Mouse (Mus musculus): ENCODE measurements around the gene Itsn1. TPM values are rescaled to one million over a fixed set of nuclear protein-coding genes. Genes with fewer than 3 reads are reported as not detected.

The Itsn1 gene
- polyA plus RNA-seq, 1 experiment from 2014 or later: 7.8 TPM

DNA sequence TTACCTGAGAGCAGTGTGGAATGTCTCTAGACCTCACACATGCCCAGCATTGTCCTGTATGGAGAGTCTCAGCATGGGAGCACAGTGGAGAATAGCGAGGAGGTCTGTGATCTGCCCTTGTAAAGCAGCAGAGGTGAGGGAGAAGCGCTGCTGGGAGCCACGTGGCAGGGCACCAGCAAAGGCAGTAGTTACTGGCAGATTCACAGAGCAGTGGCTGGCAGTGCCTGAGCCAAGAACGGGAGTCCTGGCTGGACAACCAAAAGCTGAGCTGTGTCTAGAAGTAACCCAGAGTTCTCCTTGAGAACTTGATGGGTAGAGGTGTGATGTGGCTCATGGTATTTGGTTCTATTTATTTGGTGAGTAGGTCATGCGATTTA, 137.2 kb downstream of the Itsn1 start:
- Histone ChIP-seq H3K27me3 (ENCODE audit: control insufficient read depth, insufficient read depth, low read length) (no peaks in the 10 kb centered on the region), H3K9me3 (ENCODE audit: control insufficient read depth, low read length) (no peaks in the 10 kb centered on the region), H3K36me3 (ENCODE audit: control insufficient read depth, insufficient read depth, low read length) (peaks cover 9% of the 10 kb centered on the region), H3K4me3 (ENCODE audit: low read depth, low read length) (no peak overlapping the region), H3K27ac (replicated peaks) (no peak overlapping the region), H3K4me1 (replicated peaks; ENCODE audit: control insufficient read depth, insufficient read depth) (peaks cover 2% of the 10 kb centered on the region; the same call in 1 of the 2 replicates), H3K4me2 (replicated peaks; ENCODE audit: low read depth) (no peak overlapping the region), H3K9ac (ENCODE audit: low read length) (no peak overlapping the region)
- no peak for DNase-seq (ENCODE audit: low spot score)
- TF ChIP-seq CTCF (IDR thresholded peaks at IDR 0.05; ENCODE audit: low read depth): no peak
- TF ChIP-seq EP300 (optimal IDR thresholded peaks at IDR 0.05): no peak
- ATAC-seq (ENCODE audit: low FRiP score, low TSS enrichment): no peak
- WGBS: 81% methylated on average over 5 of the region's 5 CpGs

- whole genome bisulfite sequencing: 81% methylated on average over 8 of the region's 8 CpGs
- Histone ChIP-seq H3K27me3 (ENCODE audit: control insufficient read depth, insufficient read depth, low read length) (no peaks in the 10 kb centered on the region), H3K9ac (ENCODE audit: low read length) (no peak overlapping the region), H3K4me3 (ENCODE audit: low read depth, low read length) (no peak overlapping the region), H3K9me3 (ENCODE audit: control insufficient read depth, low read length) (no peaks in the 10 kb centered on the region), H3K4me1 (replicated peaks; ENCODE audit: control insufficient read depth, insufficient read depth) (no peaks in the 10 kb centered on the region), H3K36me3 (ENCODE audit: control insufficient read depth, insufficient read depth, low read length) (peaks cover 9% of the 10 kb centered on the region), H3K4me2 (replicated peaks; ENCODE audit: low read depth) (no peak overlapping the region), H3K27ac (replicated peaks) (no peak overlapping the region)
- no peak for TF ChIP-seq EP300 (optimal IDR thresholded peaks at IDR 0.05)
- no peak for TF ChIP-seq CTCF (IDR thresholded peaks at IDR 0.05; ENCODE audit: low read depth)
- ATAC-seq (ENCODE audit: low FRiP score, low TSS enrichment): no peak
- no peak for DNase-seq (ENCODE audit: low spot score)
Measured at GRCm38 (mm10) chr16:91867672-91868071, 138.6 kb downstream of the Itsn1 start.

GRCm38 (mm10) chr16:91868943-91869911, 140.1 kb downstream of the Itsn1 start:
- Histone ChIP-seq H3K9ac (ENCODE audit: low read length) (no peak overlapping the region), H3K4me3 (ENCODE audit: low read depth, low read length) (no peak overlapping the region), H3K27me3 (ENCODE audit: control insufficient read depth, insufficient read depth, low read length) (no peaks in the 10 kb centered on the region), H3K27ac (replicated peaks) (no peak overlapping the region), H3K4me1 (replicated peaks; ENCODE audit: control insufficient read depth, insufficient read depth) (no peaks in the 10 kb centered on the region), H3K36me3 (ENCODE audit: control insufficient read depth, insufficient read depth, low read length) (0 out of 2 replicates have a peak, but pooled peaks cover 2% of the 10 kb centered on the region), H3K4me2 (replicated peaks; ENCODE audit: low read depth) (no peak overlapping the region), H3K9me3 (ENCODE audit: control insufficient read depth, low read length) (no peaks in the 10 kb centered on the region)
- DNase-seq (ENCODE audit: low spot score) (no peak), ATAC-seq (ENCODE audit: low FRiP score, low TSS enrichment) (peak; percentile 31; the same call in 1 of the 2 replicates)
- 81% methylated on average over 28 of the region's 28 CpGs for WGBS
- no peak for TF ChIP-seq EP300 (optimal IDR thresholded peaks at IDR 0.05)
- TF ChIP-seq CTCF (IDR thresholded peaks at IDR 0.05; ENCODE audit: low read depth): no peak

DNA sequence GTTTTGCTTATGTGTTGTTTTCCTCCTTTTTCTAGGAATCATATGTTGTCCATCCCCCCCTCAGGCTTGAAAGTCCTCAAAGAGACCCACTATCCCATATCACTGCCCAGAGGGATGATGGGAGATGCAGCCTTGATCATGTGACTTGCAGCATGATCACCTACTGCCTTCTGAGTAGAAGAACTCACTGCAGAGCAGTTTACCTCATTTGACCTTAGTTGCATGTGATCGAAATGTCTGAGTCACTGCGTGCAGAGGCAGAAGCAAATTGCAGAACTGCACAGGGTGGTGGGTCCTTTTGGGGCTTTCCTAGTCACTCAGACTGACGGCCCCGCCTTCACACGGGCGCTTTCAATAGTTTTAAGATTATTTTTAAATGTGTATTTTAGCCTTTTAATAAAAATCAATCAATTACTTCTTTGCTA, 141.1 kb downstream of the Itsn1 start:
- Histone ChIP-seq H3K27me3 (ENCODE audit: control insufficient read depth, insufficient read depth, low read length) (no peaks in the 10 kb centered on the region), H3K4me1 (replicated peaks; ENCODE audit: control insufficient read depth, insufficient read depth) (no peaks in the 10 kb centered on the region), H3K9me3 (ENCODE audit: control insufficient read depth, low read length) (no peaks in the 10 kb centered on the region), H3K27ac (replicated peaks) (no peak overlapping the region), H3K4me3 (ENCODE audit: low read depth, low read length) (no peak overlapping the region), H3K9ac (ENCODE audit: low read length) (no peak overlapping the region), H3K36me3 (ENCODE audit: control insufficient read depth, insufficient read depth, low read length) (0 out of 2 replicates have a peak, but pooled peaks cover 2% of the 10 kb centered on the region), H3K4me2 (replicated peaks; ENCODE audit: low read depth) (no peak overlapping the region)
- TF ChIP-seq EP300 (optimal IDR thresholded peaks at IDR 0.05) (no peak), CTCF (IDR thresholded peaks at IDR 0.05; ENCODE audit: low read depth) (no peak)
- no peak for ATAC-seq (ENCODE audit: low FRiP score, low TSS enrichment)
- WGBS: 79% methylated on average over 6 of the region's 6 CpGs
- no peak for DNase-seq (ENCODE audit: low spot score)

DNA sequence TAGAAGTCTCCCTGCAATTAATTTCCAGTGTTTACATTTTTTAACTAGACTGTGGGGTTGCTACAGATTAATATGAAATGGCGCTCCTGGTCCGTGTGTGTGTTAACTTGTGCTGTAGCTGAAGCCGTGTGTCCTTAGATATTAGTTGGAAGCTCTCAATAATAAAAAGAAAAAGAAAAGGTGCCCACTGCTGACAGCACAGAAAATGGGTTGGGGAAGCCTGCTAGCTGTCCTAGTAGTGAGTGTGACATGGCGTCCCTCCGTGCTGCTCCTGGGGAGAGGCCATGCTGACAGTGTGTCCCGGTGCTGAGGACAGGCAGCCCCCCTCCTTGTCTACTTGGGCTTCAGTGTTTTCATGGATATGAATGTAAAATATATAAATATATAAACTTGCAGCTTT, 142.1 kb downstream of the Itsn1 start:
- Histone ChIP-seq H3K4me1 (replicated peaks; ENCODE audit: control insufficient read depth, insufficient read depth) (no peaks in the 10 kb centered on the region), H3K27me3 (ENCODE audit: control insufficient read depth, insufficient read depth, low read length) (no peaks in the 10 kb centered on the region), H3K36me3 (ENCODE audit: control insufficient read depth, insufficient read depth, low read length) (no peaks in the 10 kb centered on the region), H3K4me3 (ENCODE audit: low read depth, low read length) (no peak overlapping the region), H3K4me2 (replicated peaks; ENCODE audit: low read depth) (no peak overlapping the region), H3K9me3 (ENCODE audit: control insufficient read depth, low read length) (no peaks in the 10 kb centered on the region), H3K27ac (replicated peaks) (no peak overlapping the region), H3K9ac (ENCODE audit: low read length) (no peak overlapping the region)
- 80% methylated on average over 6 of the region's 6 CpGs for WGBS
- no peak for TF ChIP-seq CTCF (IDR thresholded peaks at IDR 0.05; ENCODE audit: low read depth)
- TF ChIP-seq EP300 (optimal IDR thresholded peaks at IDR 0.05): no peak
- ATAC-seq (ENCODE audit: low FRiP score, low TSS enrichment): no peak
- no peak for DNase-seq (ENCODE audit: low spot score)

- TF ChIP-seq EP300 (optimal IDR thresholded peaks at IDR 0.05) (no peak), CTCF (IDR thresholded peaks at IDR 0.05; ENCODE audit: low read depth) (no peak)
- no peaks in the 10 kb centered on the region for H3K4me1 ChIP-seq (replicated peaks; ENCODE audit: control insufficient read depth, insufficient read depth)
- H3K4me3 ChIP-seq (ENCODE audit: low read depth, low read length): no peak overlapping the region
- H3K36me3 ChIP-seq (ENCODE audit: control insufficient read depth, insufficient read depth, low read length): no peaks in the 10 kb centered on the region
- ATAC-seq (ENCODE audit: low FRiP score, low TSS enrichment): no peak
- H3K9ac ChIP-seq (ENCODE audit: low read length): no peak overlapping the region
- no peaks in the 10 kb centered on the region for H3K27me3 ChIP-seq (ENCODE audit: control insufficient read depth, insufficient read depth, low read length)
- H3K9me3 ChIP-seq (ENCODE audit: control insufficient read depth, low read length): no peaks in the 10 kb centered on the region
- DNase-seq (ENCODE audit: low spot score): no peak
- WGBS: 73% methylated on average over 3 of the region's 3 CpGs
- no peak overlapping the region for H3K4me2 ChIP-seq (replicated peaks; ENCODE audit: low read depth)
- H3K27ac ChIP-seq (replicated peaks): no peak overlapping the region
Measured at GRCm38 (mm10) chr16:91873695-91874094, 144.6 kb downstream of the Itsn1 start.
